Mouse (Mus musculus) liver, postnatal 0 days (tissue): ENCODE measurements around the gene Mepce.

ENCODE experiments used
- CTCF ChIP-seq: sonication (generic); IDR thresholded peaks from 2 replicates; pipeline ENCODE4 v1.5.1; 2016; ENCODE audit warnings: antibody characterized with exemption, low read depth
- EP300 ChIP-seq: IDR thresholded peaks from 2 replicates; pipeline ENCODE4 v1.6.1; 2016; ENCODE audit warnings: antibody characterized with exemption, low read depth, mild to moderate bottlenecking

- TF ChIP-seq CTCF: no peak
- no peak for TF ChIP-seq EP300
These were observed 40.6 kb downstream of the Mepce start for GRCm38 (mm10) chr5:137746851-137747325.
